18 mouse cellular contexts compared by ENCODE assay signal in genomic region chr19:7034006-7034405, GRCm38 (mm10).
"Had no signal": no experiment of that assay in that cellular context is flagged by ENCODE, and none has a peak within 500 bp of the region (broad histone marks: within the 10 kb centered on the region; RNA-seq: fewer than 3 reads in every experiment).

No protein-coding gene starts in this region.

- DNase-seq: kidney, adult 2 months; kidney, postnatal 10 days; kidney, postnatal 36 days; lung, adult 2 months; lung, postnatal 14 days; lung, postnatal 4 days; midbrain, embryonic 14.5 days; right cerebral cortex, adult 18-20 months; right cerebral cortex, postnatal 14 days; right cerebral cortex, postnatal 4 days; thymus, postnatal 36 days had no signal

- H3K27me3 ChIP-seq: kidney, embryonic 15.5 days; limb, embryonic 13.5 days; liver, embryonic 15.5 days; neural tube, embryonic 12.5 days; neural tube, embryonic 15.5 days; stomach, embryonic 15.5 days had no signal

- H3K9ac ChIP-seq: kidney, embryonic 15.5 days; limb, embryonic 13.5 days; liver, embryonic 15.5 days; neural tube, embryonic 12.5 days; neural tube, embryonic 15.5 days; stomach, embryonic 15.5 days had no signal

- H3K9me3 ChIP-seq: kidney, embryonic 15.5 days; limb, embryonic 10.5 days; limb, embryonic 13.5 days; liver, embryonic 15.5 days; neural tube, embryonic 12.5 days; neural tube, embryonic 15.5 days; stomach, embryonic 15.5 days had no signal

- H3K4me3 ChIP-seq: kidney, embryonic 15.5 days; limb, embryonic 10.5 days; limb, embryonic 13.5 days; liver, embryonic 15.5 days; neural tube, embryonic 12.5 days; neural tube, embryonic 15.5 days; stomach, embryonic 15.5 days had no signal

- H3K27ac ChIP-seq: kidney, embryonic 15.5 days; limb, embryonic 10.5 days; limb, embryonic 13.5 days; liver, embryonic 15.5 days; neural tube, embryonic 12.5 days; neural tube, embryonic 15.5 days; stomach, embryonic 15.5 days had no signal
